Mouse (Mus musculus): ENCODE measurements at regions not wholly inside any gene's neighbourhood (a gene's known extent, or its start where the extent isn't known, plus 50 kb on each side); places are given as distances from the start of the nearest gene placed in this dataset.
"Not testable (repeated sequence)": the region's sequence is repeated elsewhere in the genome, so short reads cannot be mapped to it uniquely, and the experiment has no call there.

GRCm38 (mm10) chr15:41283199-41283598 is 1149.0 kb downstream of the 9330182O14Rik start:
- no peak for DNase-seq (ENCODE audit: low spot score)

- no peak for DNase-seq (ENCODE audit: low spot score)
Measured at GRCm38 (mm10) chr15:41286809-41287413, 1152.7 kb downstream of the 9330182O14Rik start.

GRCm38 (mm10) chr15:41297419-41297818 is 1163.3 kb downstream of the 9330182O14Rik start:
- DNase-seq (ENCODE audit: low spot score), result no peak

GRCm38 (mm10) chr15:41306638-41307037 is 1172.5 kb downstream of the 9330182O14Rik start:
- no peak for DNase-seq (ENCODE audit: low spot score)

GRCm38 (mm10) chr15:41311728-41312320 is 1177.7 kb downstream of the 9330182O14Rik start:
- DNase-seq (ENCODE audit: low spot score), result no peak

GRCm38 (mm10) chr15:41314916-41315315 is 1180.8 kb downstream of the 9330182O14Rik start:
- DNase-seq (ENCODE audit: low spot score), result no peak

GRCm38 (mm10) chr15:41325633-41326252 is 1191.6 kb downstream of the 9330182O14Rik start:
- peak; percentile 74 for DNase-seq (ENCODE audit: low spot score)

- DNase-seq (ENCODE audit: low spot score), result no peak
Measured at GRCm38 (mm10) chr15:41329286-41329685, 1195.1 kb downstream of the 9330182O14Rik start.

- no peak for DNase-seq (ENCODE audit: low spot score)
Measured at GRCm38 (mm10) chr15:41330085-41330484, 1195.9 kb downstream of the 9330182O14Rik start.

- DNase-seq (ENCODE audit: low spot score), result no peak
Measured at GRCm38 (mm10) chr15:41332451-41332850, 1198.3 kb downstream of the 9330182O14Rik start.

GRCm38 (mm10) chr15:41333165-41333564 is 1199.0 kb downstream of the 9330182O14Rik start:
- DNase-seq (ENCODE audit: low spot score), result no peak

GRCm38 (mm10) chr15:41340621-41341020 is 1206.5 kb downstream of the 9330182O14Rik start:
- DNase-seq (ENCODE audit: low spot score), result not testable (repeated sequence)

- DNase-seq (ENCODE audit: low spot score), result no peak
Measured at GRCm38 (mm10) chr15:41345554-41345953, 1211.4 kb downstream of the 9330182O14Rik start.

- DNase-seq (ENCODE audit: low spot score), result no peak
Measured at GRCm38 (mm10) chr15:41347221-41347620, 1213.1 kb downstream of the 9330182O14Rik start.

GRCm38 (mm10) chr15:41352129-41352528 is 1218.0 kb downstream of the 9330182O14Rik start:
- no peak for DNase-seq (ENCODE audit: low spot score)

GRCm38 (mm10) chr15:41359276-41359675 is 1225.1 kb downstream of the 9330182O14Rik start:
- DNase-seq (ENCODE audit: low spot score), result no peak

- DNase-seq (ENCODE audit: low spot score), result no peak
Measured at GRCm38 (mm10) chr15:41374669-41375068, 1240.5 kb downstream of the 9330182O14Rik start.

- no peak for DNase-seq (ENCODE audit: low spot score)
Measured at GRCm38 (mm10) chr15:41375906-41376305, 1241.7 kb downstream of the 9330182O14Rik start.

GRCm38 (mm10) chr15:41379637-41380036 is 1245.5 kb downstream of the 9330182O14Rik start:
- DNase-seq (ENCODE audit: low spot score), result no peak

- no peak for DNase-seq (ENCODE audit: low spot score)
Measured at GRCm38 (mm10) chr15:41380429-41380828, 1246.3 kb downstream of the 9330182O14Rik start.

- no peak for DNase-seq (ENCODE audit: low spot score)
Measured at GRCm38 (mm10) chr15:41390699-41391098, 1256.5 kb downstream of the 9330182O14Rik start.

Measured in embryo, embryonic 10.5 days (tissue).